20 mouse cellular contexts compared by ENCODE assay signal in genomic region chr3:102340731-102341130, GRCm38 (mm10).
DNase-seq lines count a peak whose midpoint lies in the region; ATAC-seq lines count a peak whose summit lies in the region.
"Had no signal": no experiment of that assay in that cellular context is flagged by ENCODE, and none has a peak within 500 bp of the region (broad histone marks: within the 10 kb centered on the region; RNA-seq: fewer than 3 reads in every experiment).

No protein-coding gene starts in this region.

- no peak for ATAC-seq in intestine, embryonic 14.5 days (replicated peaks; ENCODE audit: low FRiP score, low TSS enrichment, low read depth)
- ATAC-seq in intestine, embryonic 15.5 days, result no peak
- no peak for ATAC-seq in midbrain, embryonic 11.5 days (ENCODE audit: low FRiP score)
- ATAC-seq in midbrain, embryonic 15.5 days (replicated peaks), result no peak
- ATAC-seq: forebrain, postnatal 0 days; intestine, embryonic 16.5 days; midbrain, embryonic 13.5 days had no signal

- no peaks in the 10 kb centered on the region for H3K36me3 ChIP-seq in intestine, embryonic 14.5 days (ENCODE audit: control insufficient read depth, insufficient read depth, low read length)
- no peaks in the 10 kb centered on the region for H3K36me3 ChIP-seq in intestine, embryonic 15.5 days
- no peaks in the 10 kb centered on the region for H3K36me3 ChIP-seq in midbrain, embryonic 11.5 days (ENCODE audit: control insufficient read depth, insufficient read depth, low read length)
- H3K36me3 ChIP-seq in midbrain, embryonic 15.5 days (replicated peaks), result no peaks in the 10 kb centered on the region
- H3K36me3 ChIP-seq: embryonic facial prominence, embryonic 15.5 days; heart, embryonic 10.5 days; midbrain, embryonic 13.5 days had no signal

- no peak overlapping the region for H3K4me3 ChIP-seq in intestine, embryonic 14.5 days (ENCODE audit: low read depth, low read length)
- no peak overlapping the region for H3K4me3 ChIP-seq in intestine, embryonic 15.5 days (replicated peaks)
- no peak overlapping the region for H3K4me3 ChIP-seq in midbrain, embryonic 11.5 days (ENCODE audit: low read depth, low read length)
- no peak overlapping the region for H3K4me3 ChIP-seq in midbrain, embryonic 15.5 days
- H3K4me3 ChIP-seq: embryonic facial prominence, embryonic 15.5 days; gastrocnemius, adult 2 months; heart, embryonic 10.5 days; midbrain, embryonic 13.5 days had no signal

- no peak overlapping the region for H3K4me2 ChIP-seq in intestine, embryonic 14.5 days (ENCODE audit: low read length)
- no peak overlapping the region for H3K4me2 ChIP-seq in intestine, embryonic 15.5 days (replicated peaks)
- no peak overlapping the region for H3K4me2 ChIP-seq in midbrain, embryonic 11.5 days
- H3K4me2 ChIP-seq in midbrain, embryonic 15.5 days, result no peak overlapping the region
- H3K4me2 ChIP-seq: embryonic facial prominence, embryonic 15.5 days; midbrain, embryonic 13.5 days had no signal

- no peaks in the 10 kb centered on the region for H3K9me3 ChIP-seq in intestine, embryonic 14.5 days (ENCODE audit: control insufficient read depth, low read length)
- H3K9me3 ChIP-seq in intestine, embryonic 15.5 days, result no peaks in the 10 kb centered on the region
- no peaks in the 10 kb centered on the region for H3K9me3 ChIP-seq in midbrain, embryonic 11.5 days (ENCODE audit: control insufficient read depth, low read length)
- no peaks in the 10 kb centered on the region for H3K9me3 ChIP-seq in midbrain, embryonic 15.5 days
- H3K9me3 ChIP-seq: embryonic facial prominence, embryonic 15.5 days; heart, embryonic 10.5 days; midbrain, embryonic 13.5 days had no signal

- peak; percentile 44 for DNase-seq in intestine, embryonic 14.5 days (ENCODE audit: low spot score)
- DNase-seq in midbrain, embryonic 11.5 days (ENCODE audit: low spot score, missing footprints), result peak; percentile 56
- DNase-seq in forelimb bud, embryonic 11.5 days (ENCODE audit: low read depth, low spot score), result peak; percentile 46
- DNase-seq in mesoderm, embryonic 11.5 days (ENCODE audit: low read depth, low spot score), result peak; percentile 7
- no peak for DNase-seq in frontal cortex, postnatal 25 days (ENCODE audit: low spot score in 2 of 2)
- no peak for DNase-seq in spleen, postnatal 4 days (ENCODE audit: low spot score in 2 of 2)
- DNase-seq: adrenal gland, postnatal 25 days; cerebellum, adult 8-10 months; forebrain, postnatal 0 days; gastrocnemius, adult 2 months; kidney, adult 9 months; kidney, postnatal 14 days; right cerebral cortex, postnatal 14 days had no signal

- WGBS in intestine, embryonic 14.5 days, result 26% methylated on average over 5 of the region's 5 CpGs
- 37% methylated on average over 5 of the region's 5 CpGs for WGBS in intestine, embryonic 15.5 days
- 56% methylated on average over 5 of the region's 5 CpGs for WGBS in midbrain, embryonic 11.5 days
- WGBS in midbrain, embryonic 15.5 days, result 58% methylated on average over 5 of the region's 5 CpGs

- H3K9ac ChIP-seq in intestine, embryonic 14.5 days (ENCODE audit: low read length), result no peak overlapping the region
- no peak overlapping the region for H3K9ac ChIP-seq in intestine, embryonic 15.5 days
- H3K9ac ChIP-seq in midbrain, embryonic 11.5 days (ENCODE audit: low read length), result no peak overlapping the region
- H3K9ac ChIP-seq in midbrain, embryonic 15.5 days, result no peak overlapping the region
- H3K9ac ChIP-seq: embryonic facial prominence, embryonic 15.5 days; forebrain, postnatal 0 days; liver, embryonic 14.5 days; midbrain, embryonic 13.5 days had no signal

- H3K27me3 ChIP-seq in intestine, embryonic 14.5 days (replicated peaks; ENCODE audit: control insufficient read depth, insufficient read depth, low read length), result no peaks in the 10 kb centered on the region
- H3K27me3 ChIP-seq in intestine, embryonic 15.5 days (replicated peaks), result no peaks in the 10 kb centered on the region
- H3K27me3 ChIP-seq in midbrain, embryonic 11.5 days (ENCODE audit: control insufficient read depth, insufficient read depth, low read length), result peaks cover 55% of the 10 kb centered on the region
- peaks cover 56% of the 10 kb centered on the region for H3K27me3 ChIP-seq in midbrain, embryonic 15.5 days (replicated peaks)
- H3K27me3 ChIP-seq: embryonic facial prominence, embryonic 15.5 days had no signal

- no peak overlapping the region for H3K27ac ChIP-seq in intestine, embryonic 14.5 days (ENCODE audit: low read depth)
- H3K27ac ChIP-seq in intestine, embryonic 15.5 days, result no peak overlapping the region
- no peak overlapping the region for H3K27ac ChIP-seq in midbrain, embryonic 11.5 days (ENCODE audit: low read depth, low read length)
- no peak overlapping the region for H3K27ac ChIP-seq in midbrain, embryonic 15.5 days
- H3K27ac ChIP-seq: embryonic facial prominence, embryonic 15.5 days; gastrocnemius, adult 2 months; heart, embryonic 10.5 days; liver, embryonic 14.5 days; midbrain, embryonic 13.5 days had no signal

- H3K4me1 ChIP-seq in intestine, embryonic 14.5 days (replicated peaks; ENCODE audit: control insufficient read depth, insufficient read depth, low read length), result no peaks in the 10 kb centered on the region
- H3K4me1 ChIP-seq in intestine, embryonic 15.5 days (replicated peaks), result no peaks in the 10 kb centered on the region
- no peaks in the 10 kb centered on the region for H3K4me1 ChIP-seq in midbrain, embryonic 11.5 days (ENCODE audit: control insufficient read depth, insufficient read depth, low read length)
- H3K4me1 ChIP-seq in midbrain, embryonic 15.5 days, result no peaks in the 10 kb centered on the region
- H3K4me1 ChIP-seq: heart, embryonic 10.5 days; midbrain, embryonic 13.5 days had no signal

Comparison
In these comparisons a context has a peak if more than half of its experiments do, and no peak if none do; other contexts are left out.
1. DNase-seq: peak in intestine, embryonic 14.5 days (single experiment), midbrain, embryonic 11.5 days (single experiment), forelimb bud, embryonic 11.5 days (single experiment) and mesoderm, embryonic 11.5 days (single experiment); none in frontal cortex, postnatal 25 days (0 of 2) and spleen, postnatal 4 days (0 of 2).